Mouse (Mus musculus) forebrain, embryonic 10.5 days (tissue): ENCODE data around the gene C9. TPM values are rescaled to one million over a fixed set of nuclear protein-coding genes. Genes with fewer than 3 reads are reported as not detected.

Experiments used
- DNase-seq: peaks from one replicate; pipeline ENCODE4 v3.0.0-alpha.2; 2017; ENCODE audit warnings: low spot score; ENCODE audit errors: extremely low spot score
- H3K27ac ChIP-seq: fragments of 300-500 bp; sonication (generic); 2 replicates; pipeline ENCODE4 v1.5.1; 2016; ENCODE audit warnings: mild to moderate bottlenecking
- H3K27me3 ChIP-seq: fragments of 300-500 bp; sonication (generic); 2 replicates; pipeline ENCODE4 v1.6.1; 2016; ENCODE audit warnings: mild to moderate bottlenecking; ENCODE audit not compliant: poor library complexity, severe bottlenecking
- H3K36me3 ChIP-seq: fragments of 300-500 bp; sonication (generic); replicated peaks from 2 replicates; pipeline ENCODE4 v1.6.1; 2016; ENCODE audit warnings: mild to moderate bottlenecking, moderate library complexity
- H3K4me1 ChIP-seq: fragments of 300-500 bp; sonication (generic); 2 replicates; pipeline ENCODE4 v1.6.1; 2016
- H3K4me3 ChIP-seq: fragments of 300-500 bp; sonication (generic); 2 replicates; pipeline ENCODE4 v1.5.1; 2016; ENCODE audit warnings: mild to moderate bottlenecking, moderate library complexity
- H3K9me3 ChIP-seq: fragments of 300-500 bp; sonication (generic); 2 replicates; pipeline ENCODE4 v1.6.1; 2016; ENCODE audit warnings: mild to moderate bottlenecking, moderate library complexity
- WGBS: fragments of 180-500 bp; shearing (Covaris S2); methylation state at CpG from one replicate; pipeline ENCODE4 v1.1.7; 2016; 5-methylcytosine and 5-hydroxymethylcytosine counted together
- polyA plus RNA-seq: library from polyadenylated mRNA; unstranded; fragments of >200 nt; fragmentation: Nextera tagmentation; extraction: Ambion mirVana; gene quantifications from 2 replicates; pipeline ENCODE4 v1.2.1, GENCODE M21; 2016

Gene C9
- polyA plus RNA-seq, 1 experiment from 2014 or later, result not detected

DNA sequence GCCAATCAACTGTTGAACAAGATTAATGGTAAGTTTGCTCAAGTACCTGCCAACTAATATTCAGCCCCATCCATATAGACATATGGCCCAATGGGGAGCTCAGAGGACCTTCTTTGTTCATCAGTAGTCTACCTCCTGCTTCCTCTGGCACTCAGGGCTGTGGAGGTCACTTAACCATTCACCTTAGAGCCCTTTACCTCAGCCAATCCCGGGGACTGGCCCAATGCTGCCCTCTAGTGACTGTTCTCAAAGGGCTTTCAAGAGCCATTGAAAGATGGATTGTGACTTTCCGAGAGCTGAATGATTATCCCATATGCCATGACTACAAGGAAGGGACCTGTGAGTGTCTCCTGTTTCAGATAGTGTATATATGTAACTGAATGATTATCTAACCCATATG, 9.4 kb upstream of the C9 start:
- Histone ChIP-seq H3K36me3 (peaks cover 20% of the 10 kb centered on the region), H3K27ac (no peak overlapping the region), H3K27me3 (no peaks in the 10 kb centered on the region), H3K9me3 (peaks cover 9% of the 10 kb centered on the region), H3K4me3 (no peak overlapping the region), H3K4me1 (peaks cover 11% of the 10 kb centered on the region)
- no peak for DNase-seq
- 71% methylated on average over 2 of the region's 2 CpGs for WGBS

DNA sequence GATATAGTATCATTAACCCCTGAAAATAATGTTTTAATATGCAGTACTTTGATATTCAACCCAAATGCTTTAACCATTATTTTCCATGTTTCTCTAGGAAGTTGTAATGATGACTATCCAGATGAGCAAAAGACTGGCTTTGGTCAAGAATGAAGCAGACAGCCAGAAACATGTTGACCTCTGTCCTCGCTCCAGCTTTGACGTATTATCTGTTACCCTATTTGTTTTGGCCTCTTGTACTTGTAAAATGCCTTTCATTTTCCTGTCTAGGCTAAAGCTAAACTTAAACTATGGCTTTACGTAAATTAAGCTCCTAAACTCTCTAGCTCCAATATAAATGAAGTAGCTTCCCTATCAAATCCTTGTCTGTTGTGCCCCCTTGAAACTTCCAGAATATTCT, 6.4 kb upstream of the C9 start:
- H3K27ac ChIP-seq, result no peak overlapping the region
- DNase-seq, result no peak
- peaks cover 9% of the 10 kb centered on the region for H3K9me3 ChIP-seq
- WGBS, result 93% methylated on average over 3 of the region's 3 CpGs
- H3K4me3 ChIP-seq, result no peak overlapping the region
- H3K36me3 ChIP-seq, result peaks cover 15% of the 10 kb centered on the region
- peaks cover 5% of the 10 kb centered on the region; the same call in 1 of the 2 replicates for H3K4me1 ChIP-seq
- no peaks in the 10 kb centered on the region for H3K27me3 ChIP-seq

DNA sequence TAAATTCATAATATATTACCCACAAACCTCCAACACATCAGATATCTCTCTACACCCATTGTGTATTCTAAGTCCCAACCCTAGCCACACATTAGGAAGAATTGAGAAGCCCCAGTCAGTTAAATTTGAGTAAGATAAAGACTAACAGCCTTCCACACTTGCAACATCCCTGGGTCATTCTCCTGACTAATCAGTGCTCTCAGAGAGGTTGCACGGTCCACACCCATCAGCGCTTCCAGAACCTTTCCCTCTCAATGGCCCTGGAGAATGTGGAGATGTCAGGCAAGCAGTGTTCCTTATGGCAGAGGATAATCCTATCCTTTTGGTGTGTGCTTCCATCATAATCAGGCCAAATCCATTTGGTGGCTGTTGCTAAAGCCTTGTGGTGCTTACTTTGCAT, 675 bp upstream of the C9 start:
- H3K36me3 ChIP-seq, result no peaks in the 10 kb centered on the region
- peaks cover 8% of the 10 kb centered on the region for H3K4me1 ChIP-seq
- H3K4me3 ChIP-seq, result no peak overlapping the region
- H3K27ac ChIP-seq, result no peak overlapping the region
- no peaks in the 10 kb centered on the region for H3K27me3 ChIP-seq
- no peak for DNase-seq
- 96% methylated on average over 2 of the region's 2 CpGs for WGBS
- no peaks in the 10 kb centered on the region for H3K9me3 ChIP-seq

DNA sequence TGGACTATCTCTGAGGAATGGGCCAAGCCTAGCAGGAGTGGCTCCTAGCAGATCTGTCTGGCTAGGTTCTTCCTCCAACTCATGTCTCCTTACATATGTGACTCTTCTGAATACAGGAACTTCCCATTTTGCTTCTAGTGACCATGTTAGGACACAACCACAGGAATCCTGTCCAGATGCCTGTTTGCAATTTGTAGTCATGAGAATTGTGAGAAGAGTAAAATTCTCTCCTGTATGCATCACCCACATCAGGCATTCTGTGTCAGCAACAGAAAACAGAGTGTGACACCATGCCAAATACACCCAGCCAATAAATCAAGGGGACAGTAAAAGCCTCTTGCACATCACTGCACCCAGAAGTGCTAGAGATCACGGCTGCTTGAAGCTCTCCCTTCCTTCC, 1.1 kb downstream of the C9 start:
- 89% methylated on average over 1 of the region's 1 CpGs for WGBS
- DNase-seq, result no peak

DNA sequence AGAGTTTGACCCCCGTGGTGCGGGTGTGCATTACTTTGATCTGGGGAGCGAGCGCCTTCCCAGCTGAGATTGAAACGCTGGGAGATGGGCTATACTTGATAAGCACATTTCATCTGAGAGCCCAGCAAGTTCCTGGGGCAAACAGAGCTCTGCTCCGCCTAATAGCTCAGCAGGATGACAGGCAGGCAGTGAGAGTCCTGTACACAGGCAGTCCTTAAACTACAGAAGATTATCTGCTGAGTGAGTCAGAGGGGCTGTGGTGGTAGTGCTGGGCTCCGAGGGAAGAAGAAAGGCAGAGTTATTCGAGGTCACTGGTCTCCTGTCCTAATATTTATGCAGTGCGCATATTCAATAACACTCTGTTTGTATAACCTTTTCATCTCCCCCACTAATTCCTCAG, 3.8 kb downstream of the C9 start:
- peaks cover 8% of the 10 kb centered on the region for H3K4me1 ChIP-seq
- no peaks in the 10 kb centered on the region for H3K27me3 ChIP-seq
- H3K27ac ChIP-seq, result no peak overlapping the region
- H3K9me3 ChIP-seq, result no peaks in the 10 kb centered on the region
- H3K4me3 ChIP-seq, result no peak overlapping the region
- H3K36me3 ChIP-seq, result no peaks in the 10 kb centered on the region
- 44% methylated on average over 9 of the region's 9 CpGs for WGBS
- no peak for DNase-seq

More for the DNA sequence above, 1.1 kb downstream of the C9 start:
- Histone ChIP-seq H3K36me3 (no peaks in the 10 kb centered on the region), H3K27me3 (no peaks in the 10 kb centered on the region), H3K9me3 (no peaks in the 10 kb centered on the region), H3K27ac (no peak overlapping the region), H3K4me1 (peaks cover 8% of the 10 kb centered on the region), H3K4me3 (no peak overlapping the region)

DNA sequence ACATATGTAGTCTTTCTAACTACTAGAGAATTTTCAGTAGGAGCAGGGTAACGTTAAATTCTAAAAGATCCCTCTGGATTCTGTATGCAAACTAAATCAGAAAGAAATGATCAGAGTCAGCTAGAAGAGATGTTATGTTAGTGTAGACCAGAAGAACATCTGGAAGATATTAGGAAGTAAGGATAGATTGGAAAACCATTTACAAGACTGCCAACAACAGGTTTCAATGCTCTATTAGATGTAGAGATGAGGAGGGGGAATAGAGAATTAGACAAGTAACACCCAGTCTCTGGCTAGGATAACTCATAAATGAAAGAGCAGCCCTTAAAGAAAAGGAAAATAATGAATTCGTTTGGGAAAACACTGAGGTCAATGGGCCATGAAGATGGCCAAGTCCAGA, 9.3 kb downstream of the C9 start:
- WGBS, result 67% methylated on average over 2 of the region's 2 CpGs

DNA sequence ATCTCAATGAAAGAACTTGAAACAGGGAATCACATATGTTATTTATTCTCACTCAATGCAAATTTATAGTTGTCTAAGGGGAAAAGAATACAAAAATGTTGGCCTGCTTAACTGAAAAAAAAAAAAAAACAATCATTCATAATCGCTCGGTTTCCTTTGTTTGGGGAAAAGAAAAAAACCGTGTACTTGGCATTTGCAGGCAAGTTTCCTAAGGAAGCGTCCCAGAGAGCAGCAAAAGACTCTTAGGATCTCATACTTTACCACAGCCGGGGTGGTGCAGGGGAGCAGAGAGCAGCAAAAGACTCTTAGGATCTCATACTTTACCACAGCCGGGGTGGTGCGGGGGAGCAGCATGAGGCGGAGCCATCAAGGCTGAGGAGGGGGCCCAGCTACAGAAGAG, 16.3 kb downstream of the C9 start:
- 76% methylated on average over 8 of the region's 8 CpGs for WGBS
- no peak overlapping the region for H3K4me3 ChIP-seq
- 0 out of 2 replicates have a peak, but pooled peaks cover 1% of the 10 kb centered on the region for H3K4me1 ChIP-seq
- no peak for DNase-seq
- no peaks in the 10 kb centered on the region for H3K27me3 ChIP-seq
- no peaks in the 10 kb centered on the region for H3K36me3 ChIP-seq
- no peak overlapping the region for H3K27ac ChIP-seq
- no peaks in the 10 kb centered on the region for H3K9me3 ChIP-seq

More for the DNA sequence above, 9.3 kb downstream of the C9 start:
- Histone ChIP-seq H3K4me1 (no peaks in the 10 kb centered on the region), H3K27me3 (no peaks in the 10 kb centered on the region), H3K27ac (no peak overlapping the region), H3K4me3 (no peak overlapping the region), H3K9me3 (no peaks in the 10 kb centered on the region), H3K36me3 (no peaks in the 10 kb centered on the region)
- no peak for DNase-seq

DNA sequence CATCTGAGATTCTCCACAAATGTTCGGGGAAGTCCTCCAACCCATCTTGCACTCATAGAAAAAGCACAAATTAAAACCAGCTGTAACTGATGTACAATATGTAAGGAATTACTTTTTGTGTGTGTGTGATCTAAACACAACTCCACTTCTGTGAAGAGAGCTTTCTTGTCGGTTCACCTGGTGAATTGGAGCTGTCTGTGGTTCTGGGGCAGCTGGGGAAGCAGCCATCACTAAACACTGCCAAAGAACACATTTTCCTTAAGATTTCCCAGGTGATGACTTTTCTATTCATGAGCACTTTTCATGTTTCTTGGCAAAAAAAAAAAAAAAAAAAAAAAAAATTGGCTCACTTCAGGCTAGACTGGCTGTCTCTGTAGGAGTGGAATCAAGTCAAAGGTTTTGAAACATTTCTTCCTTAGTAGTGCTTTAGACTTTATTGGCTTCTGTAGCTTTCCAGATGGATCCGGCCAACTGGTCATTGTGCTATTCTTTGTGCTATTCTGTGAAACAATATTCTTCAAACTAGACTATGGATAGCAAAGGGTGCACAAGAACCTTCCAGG, 18.3 kb downstream of the C9 start:
- 79% methylated on average over 3 of the region's 3 CpGs for whole genome bisulfite sequencing
- no peak for DNase-seq
- H3K4me1 ChIP-seq, result 0 out of 2 replicates have a peak, but pooled peaks cover 2% of the 10 kb centered on the region

DNA sequence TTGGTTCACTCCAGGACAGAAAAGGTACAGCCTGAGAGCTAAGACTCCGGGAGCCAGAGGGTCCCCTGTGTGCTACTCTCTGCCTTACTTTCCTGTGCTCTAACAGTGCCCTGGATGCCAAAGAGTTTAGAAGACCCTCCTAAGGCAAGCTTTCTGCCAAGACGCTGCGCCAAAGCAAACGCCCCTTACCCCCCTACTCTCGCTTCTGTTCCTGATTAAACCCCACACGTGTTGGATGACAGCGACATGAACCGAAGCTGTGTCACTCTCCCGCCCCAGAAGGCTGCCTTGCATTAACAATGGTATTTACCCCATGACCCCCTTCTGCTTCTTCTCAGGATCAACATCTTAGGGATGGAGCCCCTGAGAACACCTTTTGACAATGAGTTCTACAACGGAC, 21.9 kb downstream of the C9 start:
- Histone ChIP-seq H3K27ac (no peak overlapping the region), H3K9me3 (no peaks in the 10 kb centered on the region), H3K27me3 (no peaks in the 10 kb centered on the region), H3K36me3 (no peaks in the 10 kb centered on the region), H3K4me1 (0 out of 2 replicates have a peak, but pooled peaks cover 2% of the 10 kb centered on the region), H3K4me3 (no peak overlapping the region)
- DNase-seq, result peak; percentile 17
- 69% methylated on average over 10 of the region's 10 CpGs for WGBS

More for the DNA sequence above, 18.3 kb downstream of the C9 start:
- Histone ChIP-seq H3K4me3 (no peak overlapping the region), H3K9me3 (no peaks in the 10 kb centered on the region), H3K27me3 (no peaks in the 10 kb centered on the region), H3K36me3 (no peaks in the 10 kb centered on the region), H3K27ac (no peak overlapping the region)

DNA sequence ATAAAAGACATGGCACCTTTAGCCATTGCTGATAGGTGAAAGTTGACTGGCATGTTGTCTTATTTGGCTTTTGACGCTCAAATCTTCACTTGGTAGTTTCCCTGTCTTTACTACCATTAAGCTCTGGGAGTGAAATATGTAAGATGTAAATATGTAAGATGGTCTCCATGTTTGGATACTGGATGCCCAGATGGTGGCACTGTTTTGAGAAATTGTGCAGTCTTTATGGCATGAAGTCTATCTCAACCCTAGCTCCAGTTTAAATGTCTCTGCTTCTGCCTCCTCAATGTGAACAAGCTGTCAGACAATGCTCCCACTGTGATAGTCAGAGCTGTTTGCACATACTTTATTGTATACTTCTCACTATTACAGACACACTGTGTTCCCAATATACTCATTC, 23.7 kb downstream of the C9 start:
- Histone ChIP-seq H3K9me3 (no peaks in the 10 kb centered on the region), H3K27me3 (no peaks in the 10 kb centered on the region), H3K4me3 (no peak overlapping the region), H3K4me1 (0 out of 2 replicates have a peak, but pooled peaks cover 2% of the 10 kb centered on the region), H3K27ac (no peak overlapping the region), H3K36me3 (no peaks in the 10 kb centered on the region)
- DNase-seq, result no peak
- WGBS, result 90% methylated on average over 1 of the region's 1 CpGs

DNA sequence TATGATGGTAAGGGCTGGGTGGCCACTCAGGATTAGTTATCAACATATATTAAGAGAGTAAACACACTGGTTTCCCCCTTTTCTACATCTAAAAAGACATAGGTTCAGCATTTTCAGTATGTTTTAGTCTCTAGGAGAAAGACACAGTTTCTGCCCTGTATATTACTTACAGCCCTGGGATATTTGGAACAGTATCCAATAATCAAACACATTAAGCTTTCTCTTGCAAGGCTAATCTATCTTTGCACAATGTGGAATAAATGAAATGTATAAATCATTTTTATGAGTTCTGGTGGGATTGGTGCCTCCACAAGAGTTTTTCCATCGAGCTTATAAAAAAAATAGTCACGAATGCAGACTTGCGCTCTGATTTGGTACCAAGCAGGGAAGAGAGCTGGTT, 24.3 kb downstream of the C9 start:
- no peak overlapping the region for H3K4me3 ChIP-seq
- H3K9me3 ChIP-seq, result no peaks in the 10 kb centered on the region
- 95% methylated on average over 3 of the region's 3 CpGs for WGBS
- DNase-seq, result no peak
- no peak overlapping the region for H3K27ac ChIP-seq
- 0 out of 2 replicates have a peak, but pooled peaks cover 2% of the 10 kb centered on the region for H3K4me1 ChIP-seq
- H3K36me3 ChIP-seq, result no peaks in the 10 kb centered on the region
- H3K27me3 ChIP-seq, result no peaks in the 10 kb centered on the region

DNA sequence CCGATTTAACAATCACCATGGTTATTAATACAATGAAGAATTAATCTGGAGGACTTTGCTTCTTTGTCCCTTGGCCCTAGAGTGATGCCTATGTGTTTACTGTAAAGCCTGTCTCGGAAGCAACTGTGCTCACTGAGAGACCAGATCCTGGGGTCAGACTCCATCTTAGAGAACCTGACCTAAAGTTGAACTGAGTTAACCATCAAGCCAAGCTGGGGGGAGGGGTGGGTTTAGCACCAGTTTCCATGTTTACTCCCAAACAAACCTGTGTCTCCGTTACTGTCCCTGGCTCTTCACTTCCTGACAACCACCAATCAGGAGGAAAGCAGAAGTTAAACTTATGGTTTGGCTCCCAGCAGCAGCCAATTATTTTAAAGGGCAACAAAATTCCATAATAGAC, 38.4 kb downstream of the C9 start:
- DNase-seq, result no peak
- WGBS, result 79% methylated on average over 3 of the region's 3 CpGs
- Histone ChIP-seq H3K4me3 (no peak overlapping the region), H3K4me1 (no peaks in the 10 kb centered on the region), H3K27ac (no peak overlapping the region), H3K9me3 (no peaks in the 10 kb centered on the region), H3K27me3 (no peaks in the 10 kb centered on the region), H3K36me3 (no peaks in the 10 kb centered on the region)

DNA sequence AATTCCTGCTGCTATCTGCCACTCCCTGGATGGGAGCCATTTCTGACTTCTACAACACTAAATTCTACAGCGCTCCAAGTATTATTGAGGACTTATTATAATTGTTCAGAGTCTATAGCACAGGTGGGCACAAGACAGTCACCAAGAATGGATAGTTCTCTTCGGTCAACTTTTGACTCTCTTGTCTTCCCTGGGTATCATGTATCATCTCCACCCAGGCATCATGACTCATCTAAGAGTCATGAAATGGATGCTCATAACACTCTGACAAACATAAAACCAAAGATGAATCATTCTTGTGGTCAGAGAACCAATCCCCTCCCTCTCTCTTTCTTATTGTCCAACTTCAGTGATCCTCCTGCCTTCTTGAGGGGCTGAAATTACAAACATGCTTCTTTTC, 47.3 kb downstream of the C9 start:
- Histone ChIP-seq H3K4me1 (no peaks in the 10 kb centered on the region), H3K27ac (no peak overlapping the region), H3K27me3 (no peaks in the 10 kb centered on the region), H3K9me3 (no peaks in the 10 kb centered on the region), H3K36me3 (no peaks in the 10 kb centered on the region), H3K4me3 (no peak overlapping the region)
- 91% methylated on average over 2 of the region's 2 CpGs for WGBS
- no peak for DNase-seq
